In genomic region chr9:57606139-57606851, GRCm38 (mm10) we compare ENCODE assay signal across 8 mouse cellular contexts. TPM values are rescaled to one million over a fixed set of nuclear protein-coding genes. Genes with fewer than 3 reads are reported as not detected.
DNase-seq lines count a peak whose midpoint lies in the region; ATAC-seq and TF ChIP-seq lines count a peak whose summit lies in the region.

Gene Cplx3, minus strand, starts transcription at chr9:57606281.

- WGBS in heart, embryonic 15.5 days, result 5% methylated on average over 24 of the region's 24 CpGs
- WGBS in midbrain, embryonic 13.5 days, result 5% methylated on average over 24 of the region's 24 CpGs

- no peaks in the 10 kb centered on the region for H3K36me3 ChIP-seq in heart, embryonic 15.5 days
- H3K36me3 ChIP-seq in midbrain, embryonic 13.5 days, result no peaks in the 10 kb centered on the region

- no peak for TF ChIP-seq CTCF in left cerebral cortex, adult 2 months (IDR thresholded peaks at IDR 0.05)

- no peak within 1 kb of the TSS for H3K9ac ChIP-seq in heart, embryonic 15.5 days
- 0 out of 2 replicates have a peak within 1 kb of the TSS, but pooled peaks have one; percentile 28 for H3K9ac ChIP-seq in midbrain, embryonic 13.5 days (replicated peaks)

- ATAC-seq in heart, embryonic 15.5 days (replicated peaks; ENCODE audit: insufficient number of reproducible peaks, insufficient read depth, low FRiP score, low read depth), result peak; percentile 54; the same call in 1 of the 2 replicates
- peak; percentile 65 for ATAC-seq in midbrain, embryonic 13.5 days
- no peak for ATAC-seq in erythroblast, adult 5-6 weeks (replicated peaks; ENCODE audit: low FRiP score, poor library complexity, severe bottlenecking)

- peak in 1 of 2 experiments; percentile 81 for DNase-seq in left cerebral cortex, postnatal 10 days (ENCODE audit: extremely low spot score in 1 of 2, low spot score in 2 of 2)
- DNase-seq in left cerebral cortex, adult 2 months (ENCODE audit: extremely low spot score in 1 of 2, low spot score in 2 of 2), result no peak
- peak; percentile 43 for DNase-seq in brain, adult 2 months (ENCODE audit: low read depth, low spot score)
- DNase-seq in kidney, postnatal 10 days, result peak; percentile 82
- DNase-seq in right cerebral cortex, postnatal 14 days, result no peak

- H3K4me1 ChIP-seq in heart, embryonic 15.5 days (replicated peaks), result peaks cover 12% of the 10 kb centered on the region
- H3K4me1 ChIP-seq in midbrain, embryonic 13.5 days (replicated peaks), result peaks cover 34% of the 10 kb centered on the region

- no peaks in the 10 kb centered on the region for H3K9me3 ChIP-seq in heart, embryonic 15.5 days (replicated peaks)
- no peaks in the 10 kb centered on the region for H3K9me3 ChIP-seq in midbrain, embryonic 13.5 days

- intact Hi-C loops in left cerebral cortex, postnatal 10 days (cut with DNase I), result no loop called here
- intact Hi-C loops in left cerebral cortex, adult 2 months (cut with DNase I), result no loop called here

- H3K4me2 ChIP-seq in heart, embryonic 15.5 days, result no peak within 1 kb of the TSS
- H3K4me2 ChIP-seq in midbrain, embryonic 13.5 days (replicated peaks), result peak within 1 kb of the TSS; percentile 49

- peaks cover 54% of the 10 kb centered on the region for H3K27me3 ChIP-seq in heart, embryonic 15.5 days
- H3K27me3 ChIP-seq in midbrain, embryonic 13.5 days, result peaks cover 39% of the 10 kb centered on the region

- no peak within 1 kb of the TSS for H3K27ac ChIP-seq in left cerebral cortex, adult 2 months
- H3K27ac ChIP-seq in heart, embryonic 15.5 days, result no peak within 1 kb of the TSS
- H3K27ac ChIP-seq in midbrain, embryonic 13.5 days, result no peak within 1 kb of the TSS

- H3K4me3 ChIP-seq in left cerebral cortex, adult 2 months, result no peak within 1 kb of the TSS; the same call in 1 of the 2 replicates
- H3K4me3 ChIP-seq in heart, embryonic 15.5 days, result no peak within 1 kb of the TSS
- no peak within 1 kb of the TSS; the same call in 1 of the 2 replicates for H3K4me3 ChIP-seq in midbrain, embryonic 13.5 days (replicated peaks)

RNA-seq across cellular contexts. Expression of gene Cplx3, which starts in this region (rescaled TPM):
- total RNA-seq in left cerebral cortex, postnatal 10 days (2021), result 10 to 100 TPM; 15.6 to 17.8 TPM
- 1 to 10 TPM; 9.1 to 9.6 TPM for total RNA-seq in left cerebral cortex, adult 2 months (2021)
- polyA plus RNA-seq in heart, embryonic 15.5 days (2015; fragmentation: Nextera tagmentation; extraction: Ambion mirVana), result not detected in 2 replicates
- polyA plus RNA-seq in midbrain, embryonic 13.5 days (2015; fragmentation: Nextera tagmentation; extraction: Ambion mirVana), result 2.2 and 3.3 TPM in 2 replicates
- total RNA-seq in erythroblast, adult 5-6 weeks (2015; ENCODE audit: low replicate concordance), result not detected in 2 replicates
- 0.34 TPM in 1 of 2 replicates, not detected in the other for total RNA-seq in erythroblast, adult 5-6 weeks (2017; ENCODE audit: low replicate concordance)

Comparison
In these comparisons a context has a peak if more than half of its experiments do, and no peak if none do; other contexts are left out.
1. RNA of gene Cplx3 (total RNA-seq): 15.6 to 17.8 TPM in left cerebral cortex, postnatal 10 days and 9.1 to 9.6 TPM in left cerebral cortex, adult 2 months; 0.34 TPM in erythroblast, adult 5-6 weeks; every median in the first group is over 4 times any median in the second.
2. Peak in ATAC-seq in heart, embryonic 15.5 days; RNA of the gene not detected or under 1 TPM.
3. DNase-seq: peak in brain, adult 2 months (single experiment) and kidney, postnatal 10 days (single experiment); none in left cerebral cortex, adult 2 months (0 of 2) and right cerebral cortex, postnatal 14 days (single experiment).